Mouse (Mus musculus) small intestine, adult 2 months (tissue): ENCODE data around the gene Gm9817.

Experiments
- CTCF ChIP-seq: fragments of 200-500 bp; IDR thresholded peaks from 2 replicates; pipeline ENCODE4 v1.5.1; 2012; ENCODE audit warnings: low read depth, mild to moderate bottlenecking, control low read depth, inconsistent platforms, low read length, moderate library complexity, mixed read lengths; ENCODE audit not compliant: insufficient replicate concordance, insufficient read length; ENCODE audit errors: extremely low read depth
- POLR2A ChIP-seq: fragments of 200-500 bp; IDR thresholded peaks from 2 replicates; pipeline ENCODE4 v1.6.1; 2012; ENCODE audit warnings: low read depth, mild to moderate bottlenecking, control low read depth, inconsistent platforms, low read length, moderate library complexity

DNA sequence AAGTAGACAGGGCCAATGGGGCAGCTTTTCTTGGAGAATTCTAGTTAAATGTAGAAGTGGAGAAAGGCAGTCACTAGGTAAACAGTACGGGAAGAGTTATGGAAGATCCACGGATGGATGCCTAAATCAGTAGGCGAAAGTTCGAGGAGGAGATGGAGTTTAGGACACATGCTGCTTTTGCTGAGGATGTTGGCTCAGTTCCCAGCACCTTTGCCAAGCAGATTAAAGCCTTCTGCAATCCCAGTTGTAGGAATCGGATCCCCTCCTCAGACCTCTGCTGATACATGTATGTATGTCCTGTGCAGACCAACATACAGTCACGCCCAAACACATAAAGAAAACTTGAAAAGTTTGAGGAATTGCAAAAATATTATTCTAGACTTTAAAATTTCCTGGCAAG, 8.1 kb upstream of the Gm9817 start:
- TF ChIP-seq POLR2A (no peak), CTCF (no peak)
